Mouse (Mus musculus) right cerebral cortex, adult 2 months (tissue): ENCODE results near the gene Ttyh1.

Source experiments
- DNase-seq, 2 experiments: peaks; one replicate each; pipeline ENCODE4 v3.0.0; 2021 to 2022; ENCODE audit warnings: low spot score in 2 of 2

Gene Ttyh1

DNA sequence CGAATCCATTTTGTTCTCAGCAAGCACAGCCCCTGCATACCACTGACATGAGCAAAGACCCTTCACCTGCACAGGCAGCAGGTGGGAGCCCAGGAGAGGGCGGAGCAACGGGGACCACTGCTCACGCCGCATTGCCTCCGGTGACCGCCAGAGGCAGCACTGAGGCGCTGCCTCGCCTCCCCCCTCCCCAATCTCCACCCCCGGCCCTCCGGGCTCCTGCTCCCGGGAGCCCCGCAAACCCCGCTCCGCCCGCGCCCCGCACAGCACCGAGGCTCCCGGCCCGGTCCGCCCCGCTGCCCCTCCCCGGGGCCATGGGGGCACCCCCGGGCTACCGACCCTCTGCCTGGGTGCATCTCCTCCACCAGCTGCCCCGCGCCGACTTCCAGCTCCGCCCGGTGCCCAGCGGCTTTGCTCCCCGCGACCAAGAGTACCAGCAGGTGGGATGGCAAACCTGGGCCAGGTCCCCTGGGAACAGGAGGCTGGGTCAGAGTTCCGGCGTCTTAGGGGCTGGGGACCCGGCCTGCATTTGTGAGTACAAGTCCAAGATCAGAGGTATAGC is at the start of gene Ttyh1:
Gene Ttyh1, plus strand, starts transcription at position 65 of the 559 bp plus-strand sequence.
- peak; percentile 72 to 79 for DNase-seq

DNA sequence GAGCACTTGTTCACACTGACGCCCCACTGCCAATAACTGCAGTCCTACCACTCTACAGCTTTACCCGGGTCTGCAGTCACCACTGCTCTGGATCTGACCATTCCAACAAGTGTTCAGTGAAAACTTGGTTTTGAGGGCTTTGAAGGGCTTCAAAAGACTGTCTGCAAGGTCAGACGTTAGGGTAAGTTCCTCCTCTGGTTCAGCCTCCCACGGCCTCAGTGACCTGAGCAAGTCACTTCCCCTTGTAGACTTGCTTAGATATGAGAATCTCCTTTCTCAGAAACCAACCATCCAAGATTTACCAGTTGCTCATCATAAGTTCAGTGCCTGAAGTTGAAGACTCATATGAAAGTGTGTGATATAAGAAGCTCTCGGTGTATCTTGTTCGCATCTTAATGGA is 48.1 kb upstream of the Ttyh1 start:
- no peak for DNase-seq

DNA sequence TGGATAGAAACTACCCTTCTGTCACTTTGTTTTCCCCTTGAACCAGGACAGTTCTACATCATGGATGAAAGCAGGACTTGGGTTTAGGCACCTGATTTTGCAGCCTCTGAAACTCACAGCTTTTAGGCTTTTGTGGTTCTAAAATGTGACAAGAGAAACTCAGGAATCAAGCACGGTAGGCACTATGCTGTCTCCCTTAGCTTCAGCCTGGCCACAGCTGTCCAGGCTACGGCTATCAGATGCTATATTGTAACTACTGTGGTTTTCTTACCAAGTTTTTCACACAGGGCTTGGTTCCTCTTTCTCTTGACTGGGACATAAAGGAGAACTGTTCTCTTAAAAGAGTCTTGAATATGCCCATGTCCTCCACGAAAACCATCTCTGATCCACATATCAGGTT is 46.1 kb upstream of the Ttyh1 start:
- DNase-seq: no peak

DNA sequence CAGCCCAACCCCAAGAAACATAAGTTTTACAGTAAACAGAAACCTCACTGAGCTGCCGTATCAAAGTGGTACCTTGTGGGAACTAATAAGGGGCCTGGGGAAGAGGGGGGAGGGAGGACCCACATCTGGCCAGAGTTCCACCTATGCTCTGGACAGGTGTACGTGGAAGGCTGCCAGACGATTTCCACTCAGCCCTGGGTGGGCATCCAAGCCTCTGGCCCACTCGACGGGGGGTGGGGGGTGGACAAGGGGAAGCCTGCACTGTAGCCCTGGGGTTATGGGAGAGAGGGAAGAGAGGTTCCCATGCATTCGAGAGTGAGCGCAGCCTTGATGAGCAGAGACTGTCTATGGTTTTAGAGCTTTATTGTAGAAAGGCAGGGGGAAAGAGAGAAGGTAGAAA is 39.7 kb upstream of the Ttyh1 start:
- DNase-seq: no peak

DNA sequence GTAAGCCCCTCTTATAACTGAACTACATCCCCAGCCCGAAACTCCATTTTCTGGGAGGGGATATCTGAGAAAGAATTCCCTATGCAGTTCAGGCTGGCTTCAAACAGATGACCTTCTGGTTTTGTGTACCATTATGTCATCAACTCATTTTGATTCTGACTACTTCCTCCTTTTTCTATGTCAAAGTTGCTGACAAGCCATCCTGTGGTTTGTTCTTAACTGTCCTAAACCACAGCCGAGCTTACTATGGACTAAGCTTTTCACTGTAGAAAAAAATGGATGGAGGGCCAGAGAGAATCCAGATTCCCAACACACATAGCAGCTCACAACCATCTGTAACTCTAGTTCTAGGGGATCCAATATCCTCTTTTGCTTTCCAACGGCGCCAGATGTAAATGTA is 38.7 kb upstream of the Ttyh1 start:
- no peak for DNase-seq

DNA sequence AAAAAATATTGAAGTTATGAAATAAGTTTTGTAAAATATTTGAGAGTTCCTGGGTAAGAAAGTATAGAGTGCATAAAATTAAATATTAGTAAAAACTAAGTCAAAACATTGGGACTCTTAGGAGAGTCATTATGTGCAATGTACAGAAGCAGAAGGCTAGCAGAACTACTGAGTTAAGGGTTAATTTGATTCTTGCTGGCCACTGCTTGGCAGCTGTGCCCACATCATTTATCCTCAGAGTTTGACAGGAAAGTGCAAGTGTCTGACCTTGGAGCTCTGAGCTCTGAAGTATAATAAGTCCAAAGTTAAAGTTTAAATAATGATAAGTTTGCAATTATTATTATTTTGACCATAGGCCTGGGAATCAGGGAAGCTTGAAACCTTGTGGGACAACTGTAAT is 37.5 kb upstream of the Ttyh1 start:
- no peak for DNase-seq

DNA sequence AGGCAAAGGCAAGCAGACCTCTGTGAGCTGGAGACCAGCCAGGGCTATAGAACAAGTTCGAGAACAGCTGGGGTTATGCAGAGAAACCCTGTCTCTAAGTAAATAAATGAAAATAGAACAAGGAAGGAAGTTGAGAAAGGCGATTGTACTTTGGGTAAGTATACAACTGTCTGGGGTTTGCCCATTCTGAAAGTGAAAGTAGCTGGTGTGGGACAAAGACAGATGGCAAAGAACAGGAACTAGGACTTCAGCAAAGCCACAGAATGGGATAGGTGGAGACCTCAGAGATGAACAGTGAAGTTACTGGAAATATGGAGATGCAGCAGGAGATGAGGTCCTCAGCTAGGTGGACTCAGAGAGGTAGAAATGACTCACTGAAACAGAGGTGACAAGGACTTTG is 36.4 kb upstream of the Ttyh1 start:
- DNase-seq: no peak

DNA sequence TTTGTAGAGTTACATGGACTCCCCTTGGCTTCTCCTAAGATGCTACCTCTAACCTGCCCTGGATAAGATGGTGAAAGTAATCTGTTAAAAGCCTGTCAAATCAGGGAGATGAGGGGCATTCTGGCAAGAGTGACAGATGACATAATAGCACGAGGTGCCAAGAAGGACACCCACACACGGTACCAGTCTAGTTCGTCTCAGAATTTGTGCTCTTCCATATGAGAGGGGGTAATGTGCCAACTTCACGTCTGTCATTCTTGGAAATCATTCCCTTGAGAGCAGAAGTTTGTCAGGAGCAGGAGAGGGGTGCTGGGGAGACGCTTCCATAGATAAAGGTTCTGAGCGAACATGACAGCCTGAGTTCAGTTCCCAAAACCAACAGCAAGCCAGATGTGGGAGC is 35.0 kb upstream of the Ttyh1 start:
- DNase-seq: no peak

DNA sequence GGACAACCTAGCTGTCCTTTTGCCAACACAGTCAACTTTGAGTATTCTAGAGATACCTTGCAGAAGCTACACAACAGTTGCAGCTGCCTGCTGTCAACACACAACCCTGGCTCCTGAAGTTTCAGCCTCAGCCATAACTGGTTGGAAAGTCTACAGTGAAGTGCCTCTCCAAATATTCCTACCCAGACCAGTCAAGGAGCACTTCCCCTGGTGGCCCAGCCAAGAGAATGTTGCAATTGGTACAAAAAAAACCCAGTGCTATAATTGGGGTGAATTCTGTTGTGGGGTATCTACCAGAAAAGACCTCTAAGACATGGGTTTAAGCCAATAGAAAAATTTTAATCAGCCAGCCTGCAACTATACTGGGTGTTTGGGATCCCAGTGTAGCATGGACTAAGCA is 33.6 kb upstream of the Ttyh1 start:
- DNase-seq: no peak

DNA sequence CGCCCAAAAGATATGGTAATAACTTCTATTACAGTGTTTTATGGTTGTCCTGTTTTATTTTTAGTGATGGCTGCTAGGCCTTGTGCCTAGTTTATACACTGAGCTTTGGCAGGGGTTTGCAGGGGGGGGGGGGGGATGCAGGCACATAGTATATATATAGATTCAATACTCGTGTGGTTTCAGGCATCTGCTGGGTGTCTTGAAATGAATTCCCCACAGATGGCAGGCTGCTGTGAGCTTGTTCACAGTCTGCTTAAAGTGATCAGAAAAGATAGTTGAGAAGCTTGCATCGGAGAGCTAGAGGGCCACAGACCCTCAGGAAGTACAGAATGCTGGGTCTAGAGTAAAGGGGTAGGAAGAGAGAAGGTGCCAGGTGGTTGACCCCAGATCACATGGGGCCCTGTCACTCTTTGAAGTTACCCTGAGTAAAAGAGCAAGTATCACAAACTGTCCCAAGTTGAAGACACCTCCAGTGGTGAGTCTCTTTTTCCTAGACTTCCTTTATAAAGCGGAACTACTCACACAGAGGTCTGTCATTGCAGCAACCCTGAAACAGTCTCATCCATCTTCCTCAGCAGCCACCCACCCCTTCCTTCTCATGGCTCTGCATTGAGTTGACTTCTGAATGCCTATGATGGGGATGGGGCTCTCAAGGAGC is 31.8 kb upstream of the Ttyh1 start:
- peak; percentile 60 to 67 for DNase-seq

DNA sequence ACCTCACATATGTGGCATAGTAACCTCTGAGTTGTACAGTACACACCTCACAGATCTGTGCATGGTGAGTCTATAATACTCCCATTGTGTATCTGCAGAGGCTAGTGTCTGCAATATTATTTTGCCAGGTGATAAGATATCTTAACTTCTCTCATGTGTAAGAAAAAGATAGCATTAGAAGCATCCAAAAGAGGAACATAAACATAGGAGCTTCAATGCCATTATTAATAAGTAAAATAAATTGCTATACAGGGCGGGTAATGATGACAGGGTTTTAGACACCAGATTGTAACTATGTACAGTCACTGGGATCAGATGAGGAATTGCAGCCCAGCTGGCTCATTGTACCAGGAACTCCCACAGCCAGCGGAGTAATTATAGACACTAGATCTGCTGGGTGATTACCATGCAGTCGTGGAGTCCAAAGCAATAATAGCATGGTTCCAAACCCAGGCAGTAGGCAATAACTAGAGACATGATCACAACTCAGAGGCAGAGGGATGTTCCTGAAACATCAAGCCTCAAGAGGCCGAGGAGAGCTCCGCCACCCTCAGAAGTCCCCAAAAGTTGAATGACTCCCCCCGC is 31.2 kb upstream of the Ttyh1 start:
- DNase-seq: peak; percentile 65 to 72

DNA sequence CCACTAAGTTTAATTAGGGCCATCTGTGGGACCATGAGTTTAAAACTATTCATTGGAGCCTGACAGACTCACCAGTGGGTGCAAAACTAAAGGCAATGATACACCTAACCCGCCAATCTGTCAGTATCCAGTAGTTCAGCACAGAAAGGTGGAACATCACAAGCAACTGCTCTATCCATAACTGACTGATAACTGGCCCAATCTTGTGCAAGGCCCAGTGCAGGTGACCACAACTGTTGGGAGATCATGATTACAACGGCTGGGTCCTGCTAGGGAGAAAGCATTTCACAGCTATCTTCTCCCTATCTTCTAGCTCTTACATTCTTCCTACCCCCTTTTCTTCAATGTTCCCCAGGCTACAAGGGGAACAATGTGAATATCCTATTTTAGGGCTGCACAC is 30.5 kb upstream of the Ttyh1 start:
- DNase-seq: no peak

DNA sequence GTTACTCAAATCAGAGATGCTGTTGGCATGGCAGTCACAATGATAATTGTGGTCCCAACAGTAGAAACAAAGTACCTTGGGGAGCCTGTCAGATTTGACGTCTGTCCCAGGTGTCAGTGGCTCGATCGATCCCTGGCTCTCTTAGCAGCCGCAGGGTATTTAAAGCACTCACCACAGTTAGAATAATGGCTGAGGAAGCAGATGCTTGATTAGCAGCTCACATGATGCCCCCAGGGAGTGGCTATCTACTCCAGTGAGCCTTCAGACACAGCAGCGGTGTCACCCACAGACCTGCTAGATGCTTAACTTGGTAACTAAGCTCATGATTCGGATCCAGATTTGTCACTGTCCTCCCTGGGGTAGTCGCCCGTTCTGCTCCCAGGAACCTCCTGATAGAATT is 28.0 kb upstream of the Ttyh1 start:
- no peak for DNase-seq

DNA sequence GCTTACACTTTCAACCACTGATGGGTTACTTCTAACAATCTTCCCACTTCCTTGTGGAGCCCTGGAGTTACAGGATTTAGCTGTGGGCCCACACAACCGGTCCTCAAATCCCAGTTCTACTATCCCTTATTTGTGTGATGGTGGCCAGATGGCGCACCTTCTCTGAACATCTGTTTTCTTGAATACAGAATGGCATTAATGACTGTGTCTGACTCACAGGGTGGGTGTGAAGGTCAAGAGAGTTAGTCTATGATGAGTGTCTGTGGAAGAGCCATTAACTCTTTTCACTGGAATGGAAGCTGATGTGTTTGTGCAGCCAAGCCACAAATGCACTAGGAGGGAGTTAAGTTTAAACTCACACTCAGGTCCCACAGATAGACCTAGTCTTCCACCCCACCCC is 20.9 kb upstream of the Ttyh1 start:
- DNase-seq: no peak

DNA sequence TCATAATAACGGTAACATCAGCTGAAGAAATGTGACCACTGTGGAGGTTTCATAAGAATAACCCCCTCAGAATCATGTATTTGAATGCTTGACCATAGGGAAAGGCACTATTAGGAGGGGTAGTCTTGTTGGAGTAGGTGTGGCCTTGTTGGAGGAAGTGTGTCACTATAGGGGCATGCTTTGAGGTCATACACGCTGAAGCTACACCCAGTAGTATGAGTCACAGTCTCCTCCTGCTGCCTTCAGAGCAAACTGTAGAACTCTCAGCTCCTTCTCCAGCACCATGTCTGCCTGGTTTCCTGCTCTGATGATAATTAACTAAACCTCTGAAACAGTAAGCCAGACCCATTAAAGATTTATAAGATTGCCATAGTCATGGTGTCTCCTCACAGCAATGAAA is 20.4 kb upstream of the Ttyh1 start:
- DNase-seq: no peak

DNA sequence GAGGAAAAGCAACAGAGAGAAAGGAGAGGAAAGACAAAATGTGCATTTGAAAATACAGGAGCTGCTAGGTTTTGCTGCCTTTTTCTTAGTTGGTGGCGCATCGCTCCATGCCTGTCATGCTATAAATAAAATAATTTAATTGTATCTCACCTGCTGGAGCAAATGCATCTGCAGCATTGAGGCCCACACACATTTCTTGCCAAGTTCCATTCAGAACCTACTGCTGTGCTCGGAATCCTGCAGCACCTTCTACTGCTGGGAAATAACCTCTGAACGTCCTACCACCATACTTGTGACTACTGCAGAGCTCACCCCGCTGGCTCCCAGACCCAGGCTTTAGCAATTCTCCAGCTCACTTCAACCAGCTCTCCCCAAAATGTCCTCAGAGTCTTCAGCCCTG is 18.1 kb upstream of the Ttyh1 start:
- DNase-seq: no peak

DNA sequence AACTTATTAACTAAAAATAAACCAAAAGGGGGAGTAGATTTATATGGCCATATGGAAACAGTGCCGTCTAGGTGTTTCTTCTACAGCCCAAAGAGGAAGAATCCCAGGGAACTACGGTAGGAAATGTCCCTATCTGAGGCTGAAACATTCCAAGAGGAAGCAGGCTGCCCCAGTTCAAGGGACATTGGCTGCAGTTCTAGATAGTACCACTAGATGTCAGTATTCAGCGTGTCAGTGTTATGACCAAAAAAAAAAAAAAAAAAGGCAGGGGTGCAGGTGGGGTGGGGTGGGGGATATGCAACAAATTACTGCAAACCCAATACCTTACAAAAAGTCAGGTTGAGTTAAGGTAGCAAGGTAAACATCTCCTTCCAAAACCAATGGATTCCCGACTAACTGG is 15.8 kb upstream of the Ttyh1 start:
- DNase-seq: peak in 1 of 2 experiments; percentile 42

DNA sequence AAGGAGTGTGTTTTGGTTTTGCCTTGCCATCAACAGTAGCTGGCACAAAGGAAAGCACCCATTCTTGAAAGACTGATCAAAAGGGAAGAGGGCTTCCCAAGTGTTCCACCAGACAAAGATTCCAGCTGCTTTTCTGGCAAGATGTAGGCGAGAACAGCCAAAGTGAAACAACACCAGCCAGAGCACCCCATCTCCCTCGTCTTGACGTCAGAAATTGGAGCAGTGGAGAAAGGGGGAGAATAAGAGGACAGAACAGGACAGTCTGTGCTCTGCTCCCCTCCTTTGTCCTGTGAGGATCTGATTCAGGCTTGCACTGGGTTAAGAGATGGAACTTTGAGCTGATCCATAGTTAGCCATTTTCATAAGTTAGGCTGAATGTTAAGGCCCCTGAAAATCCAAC is 7.4 kb upstream of the Ttyh1 start:
- peak in 1 of 2 experiments; percentile 33 for DNase-seq

DNA sequence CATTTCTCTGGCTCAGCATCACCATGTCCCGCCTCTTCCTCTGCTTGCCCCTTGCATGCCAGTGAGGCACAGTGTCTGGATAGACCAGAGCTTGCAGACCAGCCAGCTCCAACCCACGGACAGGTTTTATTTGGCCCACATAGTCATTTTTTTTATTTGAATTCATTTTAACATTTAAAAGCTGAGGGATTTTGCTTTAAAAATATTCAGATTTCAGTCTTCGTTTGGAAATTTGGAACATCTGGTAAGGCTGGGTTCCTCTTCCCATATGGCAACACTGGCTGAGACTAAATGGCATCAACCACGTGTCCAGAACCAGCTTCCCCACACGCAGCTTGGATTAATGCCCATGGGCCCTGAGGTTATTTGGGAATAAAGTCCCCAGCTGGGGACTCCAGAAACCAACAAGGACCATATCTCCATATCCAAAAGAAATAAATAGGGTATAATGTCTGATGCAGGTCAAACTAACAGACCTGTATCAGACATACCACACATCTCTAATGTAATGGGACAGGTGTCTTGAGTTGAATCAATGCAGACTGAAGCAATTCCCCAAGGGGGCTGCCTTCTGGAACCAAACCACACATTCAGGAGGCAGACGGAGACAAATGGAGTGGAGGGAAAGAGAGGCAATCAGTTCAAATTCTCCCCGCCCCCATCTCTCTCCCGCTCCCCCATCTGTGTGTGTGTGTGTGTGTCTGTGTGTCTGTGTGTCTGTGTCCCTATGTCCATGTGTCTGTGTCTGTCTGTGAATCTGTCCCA is 2.0 kb upstream of the Ttyh1 start:
- DNase-seq: peak in 1 of 2 experiments; percentile 40

DNA sequence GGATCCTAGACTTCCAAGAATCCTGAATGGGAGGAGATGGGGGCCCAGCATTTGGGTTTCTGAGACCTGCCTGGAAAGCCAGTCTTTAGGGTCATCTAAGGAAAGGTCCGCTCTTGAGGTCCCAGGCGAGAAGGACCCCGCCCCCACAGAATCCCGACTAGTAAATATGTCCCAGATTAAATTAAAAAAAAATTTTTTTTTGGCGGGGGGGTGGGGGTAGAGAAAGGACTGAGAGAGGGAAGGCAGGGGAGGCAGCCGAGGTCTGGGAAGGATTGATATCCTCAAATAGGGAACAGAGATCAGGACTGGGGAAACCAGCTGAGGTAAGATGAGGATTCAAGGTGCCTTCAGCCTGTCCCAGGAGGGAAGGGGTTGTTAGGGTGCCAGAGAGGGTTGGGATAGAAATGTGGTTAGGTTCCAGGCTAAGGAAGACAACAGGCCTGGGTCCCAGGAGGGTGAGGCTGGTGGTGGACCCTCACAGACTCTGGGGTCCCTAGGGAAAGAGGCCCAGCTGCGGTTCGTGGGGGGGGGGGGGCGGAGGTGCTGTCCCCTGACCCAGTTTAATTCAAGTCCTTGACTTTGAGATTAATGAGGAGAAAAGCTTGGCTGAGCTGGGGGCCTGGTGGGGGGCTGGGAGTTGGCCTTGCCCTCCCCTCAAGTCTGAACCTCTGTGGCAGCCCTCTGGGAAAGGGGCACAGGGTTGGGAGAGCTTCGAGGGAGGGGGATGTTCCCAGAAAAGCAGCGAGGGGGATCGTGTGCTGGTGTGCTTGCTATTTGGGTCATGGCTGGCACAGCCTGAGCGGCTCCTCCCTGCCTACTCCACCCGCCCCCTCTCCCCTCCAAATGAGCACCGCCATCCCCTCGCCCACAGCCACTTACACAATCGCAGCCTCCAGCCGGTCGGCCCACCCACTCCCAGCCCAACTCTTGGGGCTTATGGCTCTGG is 1.0 kb downstream of the Ttyh1 start:
- peak; percentile 50 to 60 for DNase-seq

DNA sequence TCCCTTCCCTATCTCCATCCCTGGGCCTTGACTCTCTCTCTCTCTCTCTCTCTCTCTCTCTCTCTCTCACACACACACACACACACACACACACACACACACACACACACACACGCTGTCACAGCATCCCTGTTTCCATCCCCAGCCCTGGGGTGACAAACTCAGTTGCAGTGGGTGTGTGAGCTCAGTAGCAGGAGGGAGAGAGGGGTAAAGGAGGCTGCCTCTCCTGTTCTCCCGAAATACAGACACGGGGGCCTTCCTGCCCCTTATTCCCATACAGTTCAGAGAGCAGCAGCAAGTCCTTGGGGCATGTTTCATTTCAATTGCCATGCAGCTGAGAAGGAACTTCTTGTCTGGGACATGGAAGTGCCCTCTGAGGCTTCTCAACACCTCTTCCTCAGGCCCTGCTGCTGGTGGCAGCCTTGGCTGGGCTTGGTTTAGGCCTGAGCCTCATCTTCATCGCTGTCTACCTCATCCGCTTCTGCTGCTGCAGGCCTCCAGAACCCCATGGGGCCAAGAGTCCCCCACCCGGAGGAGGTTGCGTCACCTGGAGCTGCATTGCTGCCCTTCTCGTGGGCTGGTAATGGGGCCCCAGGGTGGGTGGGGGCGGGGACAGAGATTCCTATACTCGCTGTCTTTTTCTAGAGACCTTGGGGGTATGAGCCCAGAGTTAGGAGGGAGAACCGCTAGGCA is 3.0 kb downstream of the Ttyh1 start:
- peak in 1 of 2 experiments; percentile 32 for DNase-seq
